In the genomic region with DNA sequence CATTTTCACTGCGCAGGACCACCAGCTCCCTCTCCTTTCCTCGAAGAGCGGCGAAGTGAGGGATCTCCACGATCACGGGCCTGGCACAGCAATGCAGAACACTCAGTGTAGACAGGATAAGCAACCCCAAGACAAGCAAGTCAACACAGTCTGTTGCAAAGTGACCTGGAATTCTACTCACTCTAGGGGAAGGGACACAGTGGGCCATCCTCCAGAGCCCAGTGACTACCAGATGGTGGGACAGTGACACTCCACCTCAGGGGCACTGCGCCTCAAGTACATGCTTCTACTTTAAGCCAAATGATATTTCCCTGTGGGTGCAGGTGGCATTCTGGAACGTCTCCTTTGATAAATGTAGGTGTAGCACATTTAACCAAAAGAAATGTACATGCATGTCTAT, we compare ENCODE assay signal across 5 mouse cellular contexts.
"Had no signal": no experiment of that assay in that cellular context is flagged by ENCODE, and none has a peak within 500 bp of the region (broad histone marks: within the 10 kb centered on the region; RNA-seq: fewer than 3 reads in every experiment).

No protein-coding gene starts in this region.

- DNase-seq: kidney, postnatal 25 days; lung, embryonic 14.5 days; lung, postnatal 10 days; right cerebral cortex, postnatal 14 days; thymus, postnatal 4 days had no signal
